ENCODE assay signal across 8 mouse cellular contexts in the genomic region with DNA sequence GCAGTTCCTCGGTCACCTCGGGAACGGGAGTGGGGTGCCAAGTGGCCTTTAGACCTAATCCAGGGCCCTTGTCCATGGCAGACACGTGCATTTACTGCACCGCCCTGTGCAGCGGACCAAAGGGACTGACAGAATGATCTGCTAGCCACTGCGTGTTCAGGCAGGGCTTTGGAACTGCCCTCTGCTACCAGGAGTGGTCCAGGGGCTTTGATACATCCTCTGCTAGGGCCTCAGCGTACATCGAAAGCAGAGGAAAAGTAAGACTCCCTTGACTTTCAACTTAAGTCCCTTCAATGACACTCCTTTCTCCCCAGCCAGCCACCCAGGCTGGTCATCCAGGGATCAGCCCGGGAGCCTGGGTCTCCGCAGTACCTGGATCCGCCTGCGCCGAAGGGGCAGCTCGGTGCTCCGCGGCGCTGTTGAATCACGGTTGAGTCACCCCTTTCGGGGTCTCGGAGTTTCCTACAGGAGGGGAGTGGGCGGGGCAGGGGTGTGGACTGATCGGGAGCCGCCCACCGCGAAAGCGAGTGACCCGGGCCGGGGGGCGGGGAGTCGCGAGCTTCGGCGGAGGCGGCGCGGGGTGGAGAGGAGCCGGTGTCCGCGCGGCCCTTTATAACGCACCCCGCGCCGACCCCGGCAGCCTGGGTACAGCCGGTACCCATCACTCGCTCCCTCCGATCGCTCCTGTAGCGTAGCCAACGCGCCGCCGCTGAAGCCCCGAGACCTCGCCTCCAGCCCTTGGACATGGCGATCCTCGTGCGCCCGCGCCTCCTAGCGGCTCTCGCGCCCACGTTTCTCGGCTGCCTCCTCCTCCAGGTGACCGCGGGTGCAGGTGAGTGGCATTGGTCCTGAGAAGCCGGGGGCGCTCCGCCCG. TPM values are rescaled to one million over a fixed set of nuclear protein-coding genes. Genes with fewer than 3 reads are reported as not detected.
A peak's percentile ranks its signal among the peaks of the same experiment; 100 is the strongest.
DNase-seq lines count a peak whose midpoint lies in the region; ATAC-seq and TF ChIP-seq lines count a peak whose summit lies in the region.

A gene (plus strand): TSS at position 567 of the 874 bp plus-strand sequence.

- ATAC-seq in lung, embryonic 16.5 days (ENCODE audit: low read depth), result peak; percentile 90

- peak within 1 kb of the TSS; percentile 95 for H3K4me2 ChIP-seq in lung, embryonic 16.5 days (ENCODE audit: low read depth, low read length)

- H3K4me1 ChIP-seq in ES-Bruce4 (ENCODE audit: control insufficient read depth, insufficient read depth, low read length), result no peaks in the 10 kb centered on the region
- H3K4me1 ChIP-seq in lung, embryonic 16.5 days (replicated peaks; ENCODE audit: control insufficient read depth, insufficient read depth, low read length), result peaks cover 15% of the 10 kb centered on the region

- under 1% methylated on average over 70 of the region's 73 CpGs for WGBS in lung, embryonic 16.5 days

- H3K9ac ChIP-seq in ES-Bruce4 (ENCODE audit: low read depth, poor library complexity, severe bottlenecking), result peak within 1 kb of the TSS; percentile 41
- peak within 1 kb of the TSS; percentile 75 for H3K9ac ChIP-seq in lung, embryonic 16.5 days (ENCODE audit: low read length)

- H3K27ac ChIP-seq in ES-Bruce4 (ENCODE audit: insufficient read depth, low read length), result no peak within 1 kb of the TSS
- peak within 1 kb of the TSS; percentile 71 for H3K27ac ChIP-seq in lung, embryonic 16.5 days (ENCODE audit: low read length)

- no peak for TF ChIP-seq EP300 in ES-Bruce4 (IDR thresholded peaks at IDR 0.05; ENCODE audit: insufficient read depth, low read depth, low read length)

- peak within 1 kb of the TSS; percentile 56 for H3K4me3 ChIP-seq in ES-Bruce4 (ENCODE audit: low read depth, low read length)
- H3K4me3 ChIP-seq in lung, embryonic 16.5 days (ENCODE audit: low read length), result peak within 1 kb of the TSS; percentile 70

- H3K9me3 ChIP-seq in ES-Bruce4 (replicated peaks; ENCODE audit: control insufficient read depth, insufficient read depth, low read length, poor library complexity, severe bottlenecking), result no peaks in the 10 kb centered on the region
- H3K9me3 ChIP-seq in lung, embryonic 16.5 days (ENCODE audit: control insufficient read depth, low read length), result no peaks in the 10 kb centered on the region

- peak; percentile 77 for DNase-seq in cerebellum, adult 11-12 months
- DNase-seq in forelimb bud, embryonic 11.5 days (ENCODE audit: low read depth, low spot score), result peak; percentile 78
- peak; percentile 85 for DNase-seq in heart, postnatal 4 days
- peak; percentile 76 for DNase-seq in layer of hippocampus, adult 9-11 months
- DNase-seq in ovary, adult 18-20 months (ENCODE audit: low spot score), result peak; percentile 72
- DNase-seq in thymus, postnatal 25 days, result peak; percentile 66

- no peak for TF ChIP-seq POLR2A in ES-Bruce4 (IDR thresholded peaks at IDR 0.05; ENCODE audit: insufficient read depth, low read length)

- no peaks in the 10 kb centered on the region; the same call in 1 of the 2 replicates for H3K27me3 ChIP-seq in ES-Bruce4 (ENCODE audit: control insufficient read depth, insufficient read depth, low read length, poor library complexity, severe bottlenecking)
- H3K27me3 ChIP-seq in lung, embryonic 16.5 days (ENCODE audit: control insufficient read depth, insufficient read depth, low read depth, low read length), result no peaks in the 10 kb centered on the region

- no peaks in the 10 kb centered on the region for H3K36me3 ChIP-seq in ES-Bruce4 (ENCODE audit: control insufficient read depth, insufficient read depth, low read length, poor library complexity, severe bottlenecking)
- no peaks in the 10 kb centered on the region for H3K36me3 ChIP-seq in lung, embryonic 16.5 days (ENCODE audit: control insufficient read depth, insufficient read depth, low read length)

- TF ChIP-seq CTCF in ES-Bruce4 (IDR thresholded peaks at IDR 0.05; ENCODE audit: low read depth, low read length), result peak; percentile 58

RNA-seq across cellular contexts. Expression of the gene that starts here (rescaled TPM):
- 47.3 and 53.1 TPM in 2 replicates for polyA plus RNA-seq in ES-Bruce4 (2011; ENCODE audit: insufficient read depth, insufficient read length, low read depth, missing spikeins)
- 10 to 100 TPM; 13.4 to 18.1 TPM for total RNA-seq in heart, postnatal 4 days (2021)
- polyA plus RNA-seq in lung, embryonic 16.5 days (2015; fragmentation: Nextera tagmentation; extraction: Ambion mirVana), result 30.5 and 44.0 TPM in 2 replicates
